Mouse (Mus musculus) right cerebral cortex, adult 18-20 months (tissue): ENCODE measurements around the gene Tspyl2.
"Not testable (repeated sequence)": the region's sequence is repeated elsewhere in the genome, so short reads cannot be mapped to it uniquely, and the experiment has no call there.

Experiments
- DNase-seq: peaks from one replicate; pipeline ENCODE4 v3.0.0; 2022; ENCODE audit warnings: mixed read lengths

Tspyl2 gene

DNA sequence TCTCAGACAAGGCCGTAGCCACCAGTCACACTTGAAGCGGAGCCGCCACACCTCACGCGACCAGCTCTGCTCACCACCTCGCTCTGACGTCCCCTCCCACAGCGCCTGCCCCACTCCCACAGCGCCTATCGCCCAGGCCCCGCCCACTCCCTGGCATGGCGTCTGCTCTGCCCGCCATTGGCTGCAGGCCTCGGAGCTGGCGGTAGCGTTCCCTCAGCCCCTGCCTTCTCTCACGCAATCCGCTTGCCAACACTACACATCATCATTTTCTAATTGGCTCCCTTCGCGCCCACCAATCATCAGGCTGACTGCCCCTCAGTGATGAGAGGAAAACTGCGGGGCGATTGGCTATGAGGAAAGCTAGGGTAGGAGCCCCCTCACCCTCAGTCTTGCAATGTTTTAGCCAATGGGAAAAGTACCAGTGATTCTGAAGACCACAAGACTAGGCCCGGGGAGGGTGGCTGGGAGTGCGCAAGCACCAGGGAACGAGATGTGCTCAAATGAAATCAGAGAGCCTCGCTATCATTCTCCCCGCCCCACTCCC is at the start of gene Tspyl2:
Tspyl2 (minus strand) TSS at position 68 of the 544 bp plus-strand sequence.
- DNase-seq, result peak; percentile 96

DNA sequence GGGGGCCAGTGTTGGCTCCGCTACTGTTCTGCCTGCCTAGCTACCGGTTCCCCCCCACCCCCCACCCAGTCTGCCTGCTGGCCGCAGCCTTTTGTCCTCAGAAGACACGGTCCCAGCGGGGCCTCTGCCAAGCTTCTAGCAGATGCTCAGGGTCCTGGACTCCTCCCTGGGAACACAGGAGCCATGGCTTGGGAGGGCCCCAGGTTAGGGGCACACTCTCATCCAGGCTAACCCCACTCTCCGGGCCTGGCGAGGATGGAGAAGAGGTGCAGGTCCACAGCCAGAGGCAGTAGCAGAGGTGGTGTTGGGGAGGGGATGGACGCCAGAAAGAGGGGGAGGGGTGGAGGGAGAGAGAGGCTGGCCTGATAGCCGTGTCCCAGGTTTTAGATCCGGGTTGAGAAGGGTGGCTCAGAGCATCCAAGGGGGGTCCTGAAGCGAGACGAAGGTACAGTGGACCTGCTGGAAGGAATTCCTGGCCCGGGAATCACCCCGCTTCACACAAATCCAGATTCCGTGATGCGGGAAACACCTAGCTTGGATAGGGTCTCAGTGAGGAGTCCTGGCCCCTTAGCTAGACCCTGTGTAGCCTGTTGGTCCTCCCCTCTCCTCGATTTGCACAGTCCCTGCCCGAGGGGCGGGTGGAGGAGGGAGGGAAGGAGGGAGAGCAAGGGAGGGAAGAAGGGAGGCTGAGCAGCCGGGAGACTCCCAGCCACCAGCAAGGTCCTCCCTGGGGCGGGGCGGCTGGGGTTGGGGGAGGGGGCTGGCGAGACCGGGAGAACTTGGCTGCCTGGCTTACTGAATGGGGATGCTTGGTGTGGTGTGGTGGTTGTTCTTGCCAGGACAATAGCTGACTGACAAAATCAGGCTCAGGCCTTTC is 26.4 kb upstream of the Tspyl2 start, which contains the start of gene Gpr173:
Gpr173 (minus strand) TSS at position 308 of the 877 bp plus-strand sequence.
- peak; percentile 55 for DNase-seq

DNA sequence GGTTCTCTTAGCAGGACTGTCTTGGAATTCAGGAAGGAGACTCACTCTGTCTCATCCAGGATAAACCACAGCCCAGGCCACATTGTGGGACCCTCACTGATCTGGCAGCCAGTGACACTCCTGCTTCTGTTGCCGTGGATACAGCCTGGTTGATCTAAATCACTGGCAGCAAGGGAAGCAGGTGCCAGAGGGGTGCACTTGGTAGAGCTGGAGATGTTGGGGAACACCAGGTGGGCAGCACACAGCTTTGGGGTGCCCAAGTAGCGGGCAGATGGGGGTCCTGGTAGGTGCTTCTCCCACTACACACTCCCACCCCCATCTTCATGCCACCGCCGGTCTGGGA is 25.8 kb upstream of the Tspyl2 start:
- DNase-seq, result no peak

DNA sequence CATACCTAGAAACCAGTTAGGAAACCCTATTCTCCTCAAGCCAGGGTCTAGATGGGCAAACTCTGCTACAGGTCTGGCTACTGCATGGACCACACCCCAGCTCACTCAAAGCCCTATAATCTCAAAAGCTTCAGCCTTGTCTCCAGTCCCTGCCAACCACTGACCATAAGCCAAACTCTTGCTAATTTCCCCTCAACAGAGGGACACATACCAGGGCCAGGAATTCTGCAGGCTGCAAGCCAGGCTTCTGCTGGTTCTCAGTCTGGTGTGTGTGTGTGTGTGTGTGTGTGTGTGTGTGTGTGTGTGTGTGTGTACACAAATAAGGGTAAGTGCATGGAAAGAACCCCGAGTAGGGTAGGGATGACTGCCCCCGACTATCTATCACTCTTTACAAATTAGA is 24.2 kb upstream of the Tspyl2 start:
- no peak for DNase-seq

DNA sequence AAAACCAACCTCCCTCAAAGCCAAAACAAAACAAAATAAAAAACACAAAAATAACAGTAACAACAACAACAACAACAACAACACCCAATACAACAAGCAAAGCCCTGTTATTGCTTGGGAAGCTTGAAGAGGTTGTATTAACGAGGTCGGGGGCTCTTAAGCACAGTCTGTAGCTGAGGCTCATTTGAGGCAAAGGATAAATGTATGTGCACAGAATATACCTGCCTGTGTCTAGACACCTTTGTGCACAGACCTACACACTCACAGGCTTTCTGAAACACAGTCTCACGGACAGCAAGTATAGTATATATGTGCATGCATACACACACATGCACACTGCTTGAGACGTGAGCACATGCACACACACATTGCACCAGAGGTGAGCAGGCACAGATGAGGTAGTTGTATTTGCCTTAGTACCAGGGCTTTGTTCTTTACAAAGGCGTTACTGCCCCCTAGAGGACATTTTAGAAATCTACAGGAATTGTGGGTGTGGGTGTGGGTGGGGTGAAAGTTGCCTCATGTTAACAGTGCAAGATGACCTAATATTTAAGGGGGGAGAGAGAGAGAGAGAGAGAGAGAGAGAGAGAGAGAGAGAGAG is 10.4 kb upstream of the Tspyl2 start:
- DNase-seq, result no peak

DNA sequence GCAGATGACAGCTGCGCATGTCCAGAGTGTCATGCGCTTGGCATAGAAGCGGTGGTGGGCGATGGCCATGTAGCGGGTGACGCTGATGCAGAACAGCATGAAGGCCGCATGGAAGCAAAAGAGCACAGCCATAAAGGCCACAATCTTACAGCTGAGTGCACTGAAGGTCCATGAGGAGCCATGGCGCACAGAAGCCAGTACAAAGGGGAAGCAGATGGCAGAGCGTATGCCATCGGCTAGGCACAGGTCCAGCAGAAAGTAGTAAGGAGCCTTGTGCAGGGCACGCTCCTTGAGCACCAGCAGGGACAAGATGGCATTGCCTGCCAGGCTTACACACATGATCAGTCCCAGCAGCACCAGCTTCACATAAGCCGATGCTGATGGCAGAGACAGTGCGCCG is 4.8 kb upstream of the Tspyl2 start:
- DNase-seq, result no peak

DNA sequence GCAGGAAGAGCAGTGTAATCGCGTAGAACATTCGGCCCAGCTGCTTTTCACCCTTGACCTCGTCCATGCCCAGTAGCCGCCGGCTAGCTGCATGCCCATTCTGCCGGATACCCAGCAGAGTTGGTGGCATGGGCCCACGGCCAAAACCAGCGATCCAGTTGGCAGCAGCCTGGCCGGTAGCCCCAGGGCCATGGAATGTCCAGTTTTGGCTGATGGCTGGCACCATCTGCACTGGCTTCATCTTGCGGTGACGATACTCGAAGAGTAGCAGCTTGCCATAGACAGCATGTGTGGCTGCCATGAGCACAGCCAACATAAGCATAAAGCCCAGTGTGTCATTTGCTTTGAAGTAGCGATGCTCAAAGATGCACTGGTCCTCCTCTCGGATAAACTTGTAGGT is 4.4 kb upstream of the Tspyl2 start:
- DNase-seq, result no peak

DNA sequence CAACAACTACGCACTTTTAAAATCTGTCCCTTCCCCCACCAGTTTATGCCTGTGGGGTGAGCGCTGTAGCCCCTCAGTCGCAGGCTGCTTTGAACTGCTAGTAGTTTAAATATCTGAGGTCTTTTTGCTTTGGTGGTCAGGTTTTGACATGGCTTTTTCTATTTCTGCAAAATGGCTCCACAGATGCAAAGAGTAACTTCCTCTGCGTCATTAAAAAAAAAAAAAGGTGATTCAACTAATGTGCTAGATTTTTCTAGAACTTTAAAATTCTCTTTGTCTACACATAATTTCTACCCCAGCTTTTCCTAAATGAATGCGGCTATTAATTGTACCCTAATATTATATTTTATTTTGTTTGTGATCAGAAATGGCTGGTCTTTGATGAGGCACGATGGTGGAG is 678 bp upstream of the Tspyl2 start:
- DNase-seq, result no peak

DNA sequence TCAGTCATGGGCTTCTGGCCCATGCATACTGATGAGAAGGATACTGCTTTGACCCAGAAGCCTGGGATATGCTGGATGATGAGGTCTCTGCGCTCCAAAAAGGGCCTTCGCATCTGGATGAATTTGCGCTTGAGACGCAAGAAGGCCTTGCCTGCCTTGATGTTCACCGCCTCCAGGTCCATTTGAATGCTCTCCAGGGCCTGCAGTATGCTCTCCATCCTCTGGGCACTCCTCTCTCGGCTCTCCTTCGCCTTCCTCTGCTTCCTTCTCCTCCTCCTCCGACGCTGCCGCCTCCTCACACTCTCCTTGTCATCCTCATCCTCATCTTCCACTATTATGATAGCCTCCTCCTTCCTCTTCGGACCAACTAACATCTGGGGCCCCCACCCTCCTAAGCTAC is 729 bp downstream of the Tspyl2 start:
- peak; percentile 22 for DNase-seq

DNA sequence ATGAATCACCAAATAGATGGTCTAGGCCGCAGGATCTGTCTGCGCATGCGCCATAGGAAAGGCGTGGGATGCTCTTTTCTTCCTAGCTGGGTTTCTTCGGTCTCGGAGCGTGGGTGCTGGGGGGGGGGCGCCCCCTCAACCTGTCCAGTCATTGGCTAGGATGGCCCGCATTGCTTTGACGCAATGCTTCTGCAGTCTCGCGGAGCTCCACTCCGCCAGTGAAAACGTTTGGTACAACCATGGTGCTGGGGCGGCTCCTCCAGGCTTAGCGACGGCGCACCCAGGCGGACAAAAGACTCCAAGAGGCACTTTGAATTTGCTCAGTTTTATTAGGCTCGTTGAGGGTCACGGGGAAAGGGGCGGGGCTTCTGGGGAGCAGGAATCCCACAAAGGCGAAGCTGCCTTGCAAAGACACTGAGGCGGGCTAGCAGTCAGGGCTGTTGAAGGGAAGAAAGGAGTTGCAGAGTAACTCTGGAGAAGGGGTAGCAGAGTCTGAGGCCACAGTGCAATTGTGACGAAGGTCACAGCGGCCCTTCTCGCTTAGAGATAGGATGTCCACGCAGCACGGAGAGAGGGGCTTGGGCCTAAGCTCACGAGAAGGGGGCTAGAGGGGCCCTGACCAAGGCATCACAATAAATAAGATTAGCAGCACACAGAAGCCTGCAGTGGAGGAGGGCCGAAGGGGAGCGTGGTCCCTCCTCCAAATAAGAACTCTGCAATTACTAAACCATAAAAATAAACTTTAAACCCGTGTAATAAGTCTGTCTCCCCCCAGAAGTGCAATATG is 5.5 kb downstream of the Tspyl2 start:
- DNase-seq, result peak; percentile 92

DNA sequence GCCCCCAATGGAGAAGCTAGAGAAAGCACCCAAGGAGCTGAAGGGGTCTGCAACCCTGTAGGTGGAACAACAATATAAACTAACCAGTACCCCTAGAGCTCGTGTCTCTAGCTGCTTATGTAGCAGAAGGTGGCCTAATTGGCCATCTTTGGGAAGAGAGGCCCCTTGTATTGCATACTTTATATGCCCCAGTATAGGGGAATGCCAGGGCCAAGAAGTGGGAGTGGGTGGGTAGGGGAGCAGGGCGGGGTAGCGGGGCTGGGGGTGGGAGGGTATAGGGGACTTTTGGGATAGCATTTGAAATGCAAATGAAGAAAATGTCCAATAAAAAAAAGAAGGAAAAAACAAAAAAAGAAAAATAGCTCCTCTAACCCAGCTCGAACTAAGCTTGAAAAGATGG is 6.1 kb downstream of the Tspyl2 start:
- not testable (repeated sequence) for DNase-seq

DNA sequence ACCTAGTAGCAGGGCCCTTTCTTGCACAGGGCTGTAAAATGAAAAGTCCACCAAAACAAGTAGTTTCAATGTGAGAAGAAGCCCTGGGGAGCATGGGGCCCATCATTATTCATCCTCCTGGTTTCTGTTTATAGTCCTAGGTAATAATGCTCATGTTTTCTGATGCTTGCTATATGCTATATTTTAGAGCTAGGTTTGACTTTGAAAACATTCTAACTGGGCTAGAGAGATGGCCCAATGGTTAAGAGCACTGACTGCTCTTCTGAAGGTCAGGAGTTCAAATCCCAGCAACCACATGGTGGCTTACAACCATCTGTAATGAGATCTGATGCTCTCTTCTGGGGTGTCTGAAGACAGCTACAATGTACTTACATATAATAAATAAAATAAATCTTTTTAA is 12.8 kb downstream of the Tspyl2 start:
- not testable (repeated sequence) for DNase-seq

DNA sequence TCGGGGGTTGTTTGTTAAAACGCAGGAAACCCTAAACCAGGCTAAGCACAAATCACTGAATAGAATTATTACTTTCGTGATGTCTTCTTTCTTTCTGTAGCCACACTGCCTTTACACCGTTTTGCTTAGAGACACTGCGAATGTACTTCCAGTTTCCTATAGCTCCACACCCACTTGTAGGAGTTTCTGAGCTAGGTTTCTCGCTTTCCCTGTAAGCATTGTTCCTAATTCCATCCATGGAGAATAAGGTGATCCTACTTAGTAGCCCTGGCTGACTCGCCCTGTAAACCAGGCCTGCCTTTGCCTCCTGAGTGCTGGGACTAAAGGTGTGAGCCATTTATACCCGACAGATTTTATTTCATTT is 14.6 kb downstream of the Tspyl2 start:
- no peak for DNase-seq

DNA sequence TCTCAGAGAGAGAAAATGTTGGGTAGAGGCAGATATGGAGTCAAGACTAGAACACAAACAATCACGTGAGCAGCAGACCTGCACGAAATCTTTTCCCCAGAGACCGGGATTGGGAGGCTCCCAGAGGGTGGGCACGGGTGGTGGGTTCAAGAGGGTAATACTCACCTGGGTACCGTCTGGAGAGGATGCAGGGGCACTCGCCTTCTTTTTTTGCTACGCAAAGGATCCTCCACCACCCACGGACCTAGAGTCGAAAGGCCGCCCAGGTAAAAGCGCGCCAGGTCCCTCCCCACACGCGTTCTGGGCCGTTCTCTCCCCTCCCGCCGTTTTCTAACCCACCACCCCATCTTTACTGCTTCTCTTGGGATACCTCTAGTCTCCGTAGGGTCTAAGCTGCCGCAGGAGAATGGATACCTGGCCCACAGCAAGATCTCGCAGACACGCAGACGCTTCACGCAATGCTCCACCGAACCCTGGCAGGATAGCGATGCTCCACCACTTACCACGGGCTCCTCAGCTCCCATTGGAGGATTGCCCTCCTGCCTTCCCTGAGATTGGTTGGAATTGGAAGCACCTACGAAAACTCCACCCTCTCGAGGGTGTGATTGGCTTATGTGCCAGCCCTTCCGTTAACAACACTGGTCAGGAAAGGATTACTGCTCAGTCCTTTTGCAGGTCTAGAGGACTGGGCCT is 15.1 kb downstream of the Tspyl2 start, which contains the start of gene Kantr:
Kantr (minus strand) TSS at position 500 of the 693 bp plus-strand sequence.
- DNase-seq, result peak; percentile 88

DNA sequence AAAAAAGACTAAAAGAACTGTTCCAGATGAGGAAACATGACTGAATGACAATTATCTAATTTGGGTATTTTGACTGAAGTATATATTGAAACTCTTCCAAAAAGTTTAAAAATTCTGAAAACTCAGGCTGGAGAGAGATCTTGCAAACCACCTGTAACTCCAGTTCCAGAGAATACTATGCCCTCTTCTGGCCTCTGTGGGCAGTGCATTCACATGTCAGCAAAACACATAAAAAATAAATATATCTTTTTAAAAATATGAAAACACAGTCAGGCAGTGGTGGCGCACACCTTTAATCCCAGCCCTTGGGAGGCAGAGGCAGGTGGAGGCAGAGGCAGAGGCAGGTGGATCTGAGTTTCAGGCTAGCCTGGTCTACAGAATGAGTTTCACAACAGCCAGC is 18.6 kb downstream of the Tspyl2 start:
- DNase-seq, result no peak

DNA sequence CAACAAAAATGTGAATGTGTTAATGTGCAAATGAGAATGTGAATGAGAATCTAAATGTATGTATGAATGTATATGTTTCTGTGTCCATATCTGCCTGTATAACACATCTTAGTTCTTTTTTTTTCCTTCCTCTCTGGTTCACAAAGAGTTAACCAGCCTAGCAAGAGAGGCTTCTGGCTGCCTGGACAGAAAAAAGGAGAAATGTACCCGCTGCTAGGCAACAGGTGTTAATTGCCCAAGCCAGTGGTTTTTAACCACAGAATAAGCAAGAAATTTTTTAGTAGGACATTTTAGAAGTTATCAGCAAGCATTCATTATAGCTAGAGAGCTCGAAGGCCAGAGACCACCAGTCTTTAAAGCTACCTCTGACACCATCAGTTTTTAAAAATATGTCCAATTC is 19.4 kb downstream of the Tspyl2 start:
- DNase-seq, result no peak

DNA sequence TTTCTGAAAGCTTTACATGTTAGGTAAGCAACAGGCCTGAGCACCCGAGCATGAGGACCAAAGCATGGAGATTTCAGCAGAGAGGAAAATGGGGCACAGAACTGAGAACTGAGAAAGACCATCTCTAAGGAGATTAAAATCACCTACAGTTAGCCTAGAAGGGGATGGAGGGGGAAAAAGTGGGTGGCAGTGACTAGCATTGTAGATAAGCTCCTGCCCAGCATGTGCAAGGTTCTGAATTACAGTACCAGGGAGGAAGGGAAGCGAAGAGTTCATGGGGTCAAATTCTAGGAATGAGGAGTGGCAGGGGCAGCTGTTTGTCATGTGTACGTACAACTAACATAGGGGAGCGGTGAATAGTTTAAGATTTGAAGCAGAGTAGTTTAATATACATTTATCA is 21.7 kb downstream of the Tspyl2 start:
- no peak for DNase-seq

DNA sequence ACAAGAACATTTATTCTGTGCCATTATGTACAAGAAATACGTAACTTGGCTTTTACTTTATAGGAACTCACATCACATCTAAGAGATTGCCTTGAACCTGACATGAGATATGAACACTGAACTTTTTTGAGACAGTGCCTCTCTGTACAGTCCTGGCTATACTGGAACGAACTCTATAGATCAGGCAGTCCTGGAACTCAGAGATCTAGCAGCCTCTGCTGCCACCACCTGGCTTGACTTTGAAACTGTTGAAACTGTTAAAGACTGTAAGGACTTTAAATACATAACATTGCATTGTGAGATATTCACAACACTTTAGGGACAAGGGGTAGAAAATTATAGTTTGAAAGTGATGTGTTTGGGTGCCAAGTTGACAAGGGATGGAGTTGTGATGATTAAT is 34.3 kb downstream of the Tspyl2 start:
- DNase-seq, result peak; percentile 4

DNA sequence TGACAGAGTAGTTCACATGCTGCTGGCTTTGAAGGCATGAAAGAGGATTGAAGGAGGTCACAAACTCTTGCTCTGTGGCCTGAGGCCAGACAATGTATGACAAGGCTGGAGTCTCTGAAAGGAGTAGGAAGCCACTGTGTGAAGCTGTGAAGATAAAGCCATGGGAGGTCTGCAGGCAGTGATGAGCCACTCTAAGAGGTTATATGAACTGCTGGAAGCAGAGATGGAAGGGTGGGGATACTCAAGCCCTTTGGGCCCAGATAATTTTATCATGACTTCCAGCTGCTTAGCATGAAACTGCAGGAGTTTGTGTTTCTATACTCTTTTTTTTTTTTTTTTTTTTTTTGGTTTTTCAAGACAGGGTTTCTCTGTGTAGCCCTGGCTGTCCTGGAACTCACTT is 34.9 kb downstream of the Tspyl2 start:
- no peak for DNase-seq

DNA sequence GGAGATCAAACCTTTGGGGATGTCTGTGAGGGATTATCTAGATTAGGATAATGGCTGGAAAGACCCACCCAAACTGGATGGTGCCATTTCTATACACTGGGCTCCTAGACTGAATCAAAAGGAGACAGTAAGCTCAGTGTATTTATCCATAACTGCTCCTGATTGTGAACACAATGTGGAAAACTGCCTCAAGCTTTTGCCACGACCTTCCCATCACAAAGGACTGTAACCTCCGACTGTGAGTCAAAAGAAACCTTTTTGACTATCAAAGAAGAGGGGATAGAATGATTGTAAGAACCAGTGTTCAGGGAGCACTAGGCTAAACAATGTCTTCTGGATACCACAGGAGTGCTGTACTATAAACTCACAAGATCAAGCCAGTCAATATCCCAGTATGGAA is 36.0 kb downstream of the Tspyl2 start:
- DNase-seq, result no peak

DNA sequence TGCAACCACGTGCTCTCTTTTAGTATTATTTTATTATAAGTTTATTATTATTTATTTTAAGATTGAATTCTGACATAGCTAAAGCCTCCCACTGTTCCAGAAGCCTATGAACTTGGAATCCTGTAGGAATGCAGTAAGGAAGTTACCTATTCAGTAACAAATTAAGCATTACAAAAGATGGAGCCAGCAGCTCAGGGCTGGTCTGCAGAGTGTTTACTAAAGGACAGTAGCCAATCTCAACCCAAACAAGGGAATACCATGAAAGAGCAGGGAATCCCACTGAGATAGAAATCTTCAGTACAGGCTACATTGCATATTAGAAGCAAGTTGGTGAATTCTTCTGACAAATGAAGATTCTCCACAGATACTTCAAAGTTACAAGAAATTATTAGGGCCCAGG is 55.2 kb downstream of the Tspyl2 start:
- not testable (repeated sequence) for DNase-seq
